Mouse (Mus musculus) liver, embryonic 16.5 days (tissue): Measurements from ENCODE around the gene Sox5. TPM values are rescaled to one million over a fixed set of nuclear protein-coding genes. Genes with fewer than 3 reads are reported as not detected.

Experiments
- ATAC-seq: fragments of 200-750 bp; cut with Nextera tagmentation; 2 replicates; pipeline ENCODE4 v1.8.0; 2017; ENCODE audit warnings: low read depth, mild to moderate bottlenecking, moderate number of reproducible peaks, moderate library complexity
- H3K27ac ChIP-seq: fragments of 300-500 bp; sonication (generic); 2 replicates; pipeline ENCODE4 v1.5.1; 2014; ENCODE audit warnings: mild to moderate bottlenecking, low read length
- H3K27me3 ChIP-seq: fragments of 300-500 bp; sonication (generic); 2 replicates; pipeline ENCODE4 v1.6.1; 2014; ENCODE audit warnings: low read depth, low read length, mixed read lengths; ENCODE audit not compliant: control insufficient read depth, insufficient read depth
- H3K36me3 ChIP-seq: fragments of 300-500 bp; sonication (generic); 2 replicates; pipeline ENCODE4 v1.6.1; 2014; ENCODE audit warnings: mild to moderate bottlenecking; ENCODE audit not compliant: control insufficient read depth, insufficient read depth
- H3K4me1 ChIP-seq: fragments of 300-500 bp; sonication (generic); 2 replicates; pipeline ENCODE4 v1.6.1; 2014; ENCODE audit warnings: low read depth, low read length, mixed read lengths; ENCODE audit not compliant: control insufficient read depth
- H3K4me2 ChIP-seq: fragments of 300-500 bp; sonication (generic); 2 replicates; pipeline ENCODE4 v1.6.1; 2014; ENCODE audit warnings: low read depth, low read length, mixed read lengths
- H3K4me3 ChIP-seq: fragments of 300-500 bp; sonication (generic); 2 replicates; pipeline ENCODE4 v1.5.1; 2014; ENCODE audit warnings: low read depth, mild to moderate bottlenecking, low read length
- H3K9ac ChIP-seq: fragments of 300-500 bp; sonication (generic); 2 replicates; pipeline ENCODE4 v1.6.1; 2014; ENCODE audit warnings: low read depth, low read length
- H3K9me3 ChIP-seq: fragments of 300-500 bp; sonication (generic); replicated peaks from 2 replicates; pipeline ENCODE4 v1.6.1; 2016; ENCODE audit warnings: low read length; ENCODE audit not compliant: control insufficient read depth
- WGBS: fragments of 180-500 bp; shearing (Covaris S2); extraction: QIAGEN DNeasy Blood & Tissue Kit; methylation state at CpG from one replicate; pipeline ENCODE4 v1.1.7; 2014; ENCODE audit not compliant: insufficient replicate concordance; 5-methylcytosine and 5-hydroxymethylcytosine counted together
- polyA plus RNA-seq: library from polyadenylated mRNA; unstranded; fragments of >200 nt; fragmentation: Nextera tagmentation; extraction: Ambion mirVana; gene quantifications from 2 replicates; pipeline ENCODE4 v1.2.1, GENCODE M21; 2015

The Sox5 gene
- polyA plus RNA-seq, 1 experiment from 2014 or later = 7.5 TPM

GRCm38 (mm10) chr6:144602883-144603282 is 178.9 kb downstream of the Sox5 start:
- no peak for ATAC-seq
- H3K4me2 ChIP-seq = no peak overlapping the region
- 61% methylated on average over 4 of the region's 4 CpGs for WGBS

DNA sequence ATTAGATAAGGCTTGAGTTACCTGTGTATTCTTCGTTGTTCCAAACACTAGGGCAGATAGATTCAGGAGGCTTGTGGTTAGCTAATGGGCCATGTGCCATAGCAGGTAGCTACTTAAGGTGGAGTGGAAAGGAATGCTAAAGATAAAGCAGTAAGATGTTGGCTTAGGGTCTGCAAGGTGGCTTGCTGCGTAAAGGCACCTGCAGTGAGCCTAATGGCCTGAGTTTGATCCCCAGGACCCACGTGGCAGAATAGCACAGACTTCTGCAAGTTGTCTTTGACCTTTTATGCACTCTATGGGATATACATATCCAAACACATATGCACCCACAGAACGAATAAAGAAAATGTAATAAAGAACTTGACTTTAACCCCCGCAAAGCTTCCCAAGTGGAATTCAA is 181.4 kb downstream of the Sox5 start:
- no peak overlapping the region for H3K9ac ChIP-seq
- no peaks in the 10 kb centered on the region for H3K9me3 ChIP-seq
- WGBS = 58% methylated on average over 5 of the region's 5 CpGs
- H3K4me2 ChIP-seq = no peak overlapping the region
- no peaks in the 10 kb centered on the region for H3K27me3 ChIP-seq
- H3K36me3 ChIP-seq = no peaks in the 10 kb centered on the region
- H3K4me3 ChIP-seq = no peak overlapping the region
- no peak for ATAC-seq
- no peaks in the 10 kb centered on the region for H3K4me1 ChIP-seq
- H3K27ac ChIP-seq = no peak overlapping the region

More at GRCm38 (mm10) chr6:144602883-144603282, 178.9 kb downstream of the Sox5 start:
- Histone ChIP-seq H3K27ac (no peak overlapping the region), H3K36me3 (no peaks in the 10 kb centered on the region), H3K9ac (no peak overlapping the region), H3K4me3 (no peak overlapping the region), H3K27me3 (no peaks in the 10 kb centered on the region), H3K9me3 (no peaks in the 10 kb centered on the region), H3K4me1 (no peaks in the 10 kb centered on the region)

DNA sequence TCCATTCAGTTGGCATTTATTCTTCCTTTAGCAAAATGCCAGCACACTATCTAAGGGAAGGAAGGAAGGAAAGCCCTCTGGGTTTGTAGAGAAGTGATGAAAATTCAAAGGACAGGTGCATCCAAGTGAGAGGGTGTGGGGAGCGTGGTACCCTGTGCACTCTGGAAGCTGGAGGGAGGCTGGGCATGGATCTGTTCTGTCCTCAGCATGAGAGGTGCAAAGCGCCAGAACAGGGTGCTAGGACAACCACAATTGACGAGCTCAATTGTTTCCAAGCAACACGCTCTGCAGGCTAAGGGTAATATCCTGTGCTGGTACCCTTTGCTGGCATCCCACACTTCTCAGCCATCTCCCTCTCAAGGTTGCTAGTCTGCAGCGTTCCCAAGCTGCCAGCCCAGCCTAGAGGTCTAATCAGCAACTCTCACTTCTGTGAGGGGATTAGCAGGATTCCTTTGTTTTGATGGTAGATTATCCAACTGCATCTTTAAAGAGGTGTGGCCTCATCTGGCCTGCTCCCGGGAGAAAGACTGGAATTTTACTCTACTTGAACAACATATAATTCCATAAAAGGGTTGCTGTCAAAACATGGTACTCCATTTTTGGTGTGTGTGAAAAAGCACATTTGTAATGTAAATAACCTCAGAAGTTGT is 183.3 kb downstream of the Sox5 start:
- no peak overlapping the region for H3K4me3 ChIP-seq
- H3K36me3 ChIP-seq = no peaks in the 10 kb centered on the region
- ATAC-seq = no peak
- no peak overlapping the region for H3K9ac ChIP-seq
- H3K27me3 ChIP-seq = no peaks in the 10 kb centered on the region
- no peak overlapping the region for H3K27ac ChIP-seq
- no peaks in the 10 kb centered on the region for H3K9me3 ChIP-seq
- 39% methylated on average over 6 of the region's 6 CpGs for WGBS
- no peak overlapping the region for H3K4me2 ChIP-seq
- no peaks in the 10 kb centered on the region for H3K4me1 ChIP-seq

DNA sequence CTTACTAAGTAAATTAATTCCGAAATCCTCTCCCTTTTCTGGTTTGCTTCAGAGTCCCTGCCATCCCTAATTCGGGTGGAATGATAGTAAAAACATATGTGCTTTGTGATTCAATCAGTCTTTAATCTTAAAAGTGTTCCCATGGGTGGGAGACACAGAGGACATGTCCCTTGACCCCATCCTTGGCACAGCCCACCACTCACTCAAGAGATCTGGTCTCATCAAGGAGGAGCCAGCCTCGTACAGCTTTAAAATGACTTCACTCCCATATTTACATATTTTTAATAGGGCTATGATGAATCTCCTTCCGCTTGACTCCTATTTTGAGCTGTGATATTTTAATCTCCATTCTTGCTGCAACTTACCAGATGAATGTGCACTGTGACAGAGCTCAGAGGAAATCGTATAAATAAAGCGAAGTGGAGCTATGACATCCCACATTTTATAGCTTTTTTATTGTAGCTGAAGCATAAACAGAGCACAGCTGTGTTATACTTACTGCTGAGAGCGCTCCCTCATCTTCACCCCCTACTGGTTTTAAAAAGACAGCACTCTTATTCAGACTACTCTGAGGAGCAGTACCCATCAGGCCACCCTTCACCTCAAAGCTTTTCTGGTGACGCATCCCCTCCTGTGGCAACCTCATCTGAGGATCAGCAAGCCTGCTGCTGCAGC is 185.1 kb downstream of the Sox5 start:
- H3K9ac ChIP-seq = no peak overlapping the region
- H3K4me1 ChIP-seq = no peaks in the 10 kb centered on the region
- no peaks in the 10 kb centered on the region for H3K9me3 ChIP-seq
- WGBS = 58% methylated on average over 8 of the region's 8 CpGs
- H3K4me2 ChIP-seq = no peak overlapping the region
- no peak overlapping the region for H3K27ac ChIP-seq
- no peaks in the 10 kb centered on the region for H3K27me3 ChIP-seq
- H3K36me3 ChIP-seq = no peaks in the 10 kb centered on the region
- ATAC-seq = no peak
- no peak overlapping the region for H3K4me3 ChIP-seq

DNA sequence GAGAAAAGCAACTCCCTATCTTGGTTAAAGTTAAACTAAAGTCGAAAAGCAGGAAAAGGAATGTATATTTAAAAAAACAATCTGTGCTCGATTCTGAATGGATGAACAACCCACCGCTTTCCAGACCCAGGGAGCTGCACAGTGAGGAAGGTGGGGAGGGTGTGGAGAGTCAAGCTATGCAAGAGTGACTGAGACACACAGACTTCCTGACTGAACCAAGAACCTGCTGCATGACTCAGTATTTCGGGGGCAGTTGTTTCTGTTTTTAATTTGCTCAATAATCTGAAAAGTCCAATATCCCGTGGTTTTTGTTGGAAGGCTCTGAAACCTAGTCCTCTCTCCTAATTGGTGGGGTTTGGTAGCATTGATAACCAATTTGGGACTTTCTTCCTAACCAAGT is 196.9 kb downstream of the Sox5 start:
- 40% methylated on average over 5 of the region's 5 CpGs for WGBS
- H3K9me3 ChIP-seq = no peaks in the 10 kb centered on the region
- H3K9ac ChIP-seq = no peak overlapping the region
- no peak overlapping the region for H3K4me2 ChIP-seq
- no peak overlapping the region for H3K27ac ChIP-seq
- H3K36me3 ChIP-seq = no peaks in the 10 kb centered on the region
- H3K27me3 ChIP-seq = no peaks in the 10 kb centered on the region
- ATAC-seq = no peak
- H3K4me1 ChIP-seq = no peaks in the 10 kb centered on the region; the same call in 1 of the 2 replicates
- no peak overlapping the region for H3K4me3 ChIP-seq

DNA sequence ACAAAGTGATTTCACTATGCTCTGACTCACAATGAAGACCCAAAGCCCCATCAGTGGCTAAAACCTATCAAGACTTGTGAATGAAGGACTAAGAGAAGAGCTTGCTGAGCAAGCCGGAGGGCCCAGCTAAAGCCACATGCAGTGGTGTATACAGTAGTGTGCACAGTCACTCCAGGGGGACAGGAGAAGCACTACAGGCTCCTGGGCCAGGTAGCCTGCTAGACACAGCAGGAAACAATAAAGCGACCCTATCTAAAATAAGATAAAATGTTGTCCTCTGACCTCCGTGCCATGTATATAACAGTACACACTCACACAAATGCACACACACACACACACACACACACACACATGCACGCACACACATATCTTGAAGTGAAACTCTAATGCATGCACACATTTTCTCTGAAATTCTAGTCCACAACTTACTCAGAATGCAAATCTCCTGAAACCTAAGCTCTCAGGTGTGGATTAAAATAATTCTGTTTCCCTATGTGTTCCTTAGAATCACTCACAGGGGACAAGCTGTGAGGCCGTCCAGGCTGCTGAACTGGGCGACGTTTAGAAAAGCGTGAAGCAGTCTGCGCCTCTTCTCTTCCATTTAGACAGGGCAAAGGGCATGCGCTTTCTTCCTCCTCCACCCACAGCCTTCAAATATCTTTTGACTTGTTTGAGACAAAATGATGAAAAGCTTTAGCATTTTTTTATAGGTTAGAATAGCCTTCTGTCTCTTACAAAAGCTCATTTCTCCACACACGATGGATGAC is 197.5 kb downstream of the Sox5 start:
- WGBS = 69% methylated on average over 11 of the region's 11 CpGs
- Histone ChIP-seq H3K9ac (no peak overlapping the region), H3K27ac (no peak overlapping the region), H3K9me3 (no peaks in the 10 kb centered on the region), H3K4me1 (no peaks in the 10 kb centered on the region; the same call in 1 of the 2 replicates), H3K4me2 (no peak overlapping the region), H3K36me3 (no peaks in the 10 kb centered on the region), H3K27me3 (no peaks in the 10 kb centered on the region), H3K4me3 (no peak overlapping the region)
- ATAC-seq = no peak

- Histone ChIP-seq H3K36me3 (no peaks in the 10 kb centered on the region), H3K9me3 (no peaks in the 10 kb centered on the region), H3K27ac (no peak overlapping the region), H3K4me2 (no peak overlapping the region), H3K9ac (no peak overlapping the region), H3K4me3 (no peak overlapping the region), H3K27me3 (no peaks in the 10 kb centered on the region), H3K4me1 (no peaks in the 10 kb centered on the region)
- WGBS = 41% methylated on average over 12 of the region's 12 CpGs
- no peak for ATAC-seq
Observed at GRCm38 (mm10) chr6:144579301-144579700, 202.5 kb downstream of the Sox5 start.

DNA sequence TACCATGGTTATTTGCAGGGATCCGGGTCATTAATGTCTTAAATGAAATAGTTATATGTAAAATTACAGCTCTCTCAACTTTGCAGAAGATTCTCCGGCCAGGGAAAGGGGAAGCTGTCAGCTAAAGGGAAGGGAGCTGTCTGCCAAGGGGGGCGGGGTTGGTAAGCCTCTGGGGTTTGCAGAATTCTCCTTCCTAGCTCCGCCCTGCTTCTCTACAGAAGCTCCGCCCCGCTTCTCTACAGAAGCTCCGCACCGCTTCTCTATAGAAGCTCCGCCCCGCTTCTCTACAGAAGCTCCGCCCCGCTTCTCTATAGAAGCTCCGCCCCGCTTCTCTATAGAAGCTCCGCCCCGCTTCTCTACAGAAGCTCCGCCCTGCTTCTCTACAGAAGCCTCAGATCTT is 210.9 kb downstream of the Sox5 start:
- WGBS = 34% methylated on average over 17 of the region's 17 CpGs
- H3K4me3 ChIP-seq = no peak overlapping the region
- H3K36me3 ChIP-seq = no peaks in the 10 kb centered on the region
- H3K27me3 ChIP-seq = no peaks in the 10 kb centered on the region
- no peak overlapping the region for H3K9ac ChIP-seq
- no peaks in the 10 kb centered on the region for H3K9me3 ChIP-seq
- no peak overlapping the region for H3K27ac ChIP-seq
- peak; percentile 60 for ATAC-seq
- no peaks in the 10 kb centered on the region for H3K4me1 ChIP-seq
- H3K4me2 ChIP-seq = no peak overlapping the region

DNA sequence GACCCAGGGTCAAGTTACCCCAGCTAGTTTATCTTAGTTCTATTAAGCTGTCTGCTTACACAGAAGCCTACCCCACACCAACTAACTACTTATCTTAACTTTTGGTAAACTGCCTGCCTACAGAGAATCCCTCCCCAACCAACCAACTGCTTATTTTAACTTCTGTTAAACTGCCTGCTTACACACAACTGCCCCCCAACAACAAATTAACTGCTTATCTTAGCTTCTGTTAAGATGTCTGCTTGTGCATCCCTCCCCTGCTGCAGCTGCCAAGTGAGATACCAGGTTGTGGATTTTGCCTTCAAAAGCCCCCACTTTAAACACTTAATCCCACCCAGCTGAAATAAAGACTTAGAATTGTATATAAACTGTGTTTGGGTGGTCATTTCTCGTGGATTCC is 215.9 kb downstream of the Sox5 start:
- no peak overlapping the region for H3K4me3 ChIP-seq
- WGBS = 46% methylated on average over 1 of the region's 1 CpGs
- no peak overlapping the region for H3K9ac ChIP-seq
- H3K9me3 ChIP-seq = no peaks in the 10 kb centered on the region
- no peak for ATAC-seq
- H3K27me3 ChIP-seq = no peaks in the 10 kb centered on the region
- no peak overlapping the region for H3K4me2 ChIP-seq
- no peaks in the 10 kb centered on the region for H3K36me3 ChIP-seq
- no peaks in the 10 kb centered on the region for H3K4me1 ChIP-seq
- no peak overlapping the region for H3K27ac ChIP-seq
